Mouse (Mus musculus) G1E (cell line): ENCODE data around the gene Ncapd2. TPM values are rescaled to one million over a fixed set of nuclear protein-coding genes. Genes with fewer than 3 reads are reported as not detected.
"Not testable (repeated sequence)": the region's sequence is repeated elsewhere in the genome, so short reads cannot be mapped to it uniquely, and the experiment has no call there.

Source experiments
- ATAC-seq: 2 replicates; pipeline ENCODE4 v1.8.0; 2016; ENCODE audit warnings: mild to moderate bottlenecking; ENCODE audit not compliant: insufficient number of reproducible peaks, poor library complexity, low FRiP score, severe bottlenecking; ENCODE audit errors: extremely low read depth
- DNase-seq: peaks from one replicate; pipeline ENCODE4 v3.0.0; 2012; ENCODE audit warnings: low spot score
- H3K27me3 ChIP-seq: 2 replicates; pipeline ENCODE4 v1.6.1; 2012; ENCODE audit warnings: mild to moderate bottlenecking, low read length, inconsistent platforms; ENCODE audit not compliant: insufficient read depth
- H3K36me3 ChIP-seq: replicated peaks from 2 replicates; pipeline ENCODE3; 2012; ENCODE audit warnings: mild to moderate bottlenecking, inconsistent platforms
- H3K4me1 ChIP-seq: 2 replicates; pipeline ENCODE4 v1.6.1; 2012; ENCODE audit warnings: low read depth, low read length, inconsistent platforms, mixed read lengths; ENCODE audit not compliant: insufficient read depth
- H3K4me3 ChIP-seq: 2 replicates; pipeline ENCODE4 v1.5.1; 2012; ENCODE audit warnings: low read depth, mild to moderate bottlenecking, inconsistent platforms, low read length, moderate library complexity, mixed read lengths
- H3K9me3 ChIP-seq: replicated peaks from 2 replicates; pipeline ENCODE4 v1.6.1; 2012; ENCODE audit warnings: inconsistent platforms
- CTCF ChIP-seq: IDR thresholded peaks from 2 replicates; pipeline ENCODE4 v1.5.1; 2012; ENCODE audit warnings: low read depth, low read length, inconsistent platforms, mixed read lengths
- GATA1 ChIP-seq: IDR thresholded peaks from 2 replicates; pipeline ENCODE4 v1.6.1; 2012; ENCODE audit warnings: borderline replicate concordance, low read length, inconsistent platforms, mixed read lengths
- GATA2 ChIP-seq: IDR thresholded peaks from 2 replicates; pipeline ENCODE4 v1.6.1; 2012; ENCODE audit warnings: low read depth, low read length, inconsistent platforms, borderline replicate concordance
- POLR2AphosphoS5 ChIP-seq: IDR thresholded peaks from 2 replicates; pipeline ENCODE4 v1.6.1; 2012; ENCODE audit warnings: low read depth, low read length, inconsistent platforms; ENCODE audit not compliant: insufficient replicate concordance
- TAL1 ChIP-seq: conservative IDR thresholded peaks from 2 replicates; pipeline ENCODE4 v1.6.1; 2012; ENCODE audit warnings: low read depth, low read length, inconsistent platforms, mixed read lengths
- polyA plus RNA-seq: library from polyadenylated mRNA; stranded (reverse); fragments of >175 nt; gene quantifications from 2 replicates; pipeline ENCODE4 v1.2.3, GENCODE M21; 2012
- total RNA-seq, 2 experiments: library from RNA; stranded (forward) in 1 of 2; stranded (reverse) in 1 of 2; fragments of 200-1000 nt in 1 of 2; fragments of >200 nt in 1 of 2; fragmentation: Nextera tagmentation in 1 of 2; gene quantifications; 2 replicates each; pipeline ENCODE4 v1.2.3; 2014 to 2017

Gene Ncapd2
- total and polyA plus RNA-seq, 3 experiments, result 243 to 557 (median 269) TPM

DNA sequence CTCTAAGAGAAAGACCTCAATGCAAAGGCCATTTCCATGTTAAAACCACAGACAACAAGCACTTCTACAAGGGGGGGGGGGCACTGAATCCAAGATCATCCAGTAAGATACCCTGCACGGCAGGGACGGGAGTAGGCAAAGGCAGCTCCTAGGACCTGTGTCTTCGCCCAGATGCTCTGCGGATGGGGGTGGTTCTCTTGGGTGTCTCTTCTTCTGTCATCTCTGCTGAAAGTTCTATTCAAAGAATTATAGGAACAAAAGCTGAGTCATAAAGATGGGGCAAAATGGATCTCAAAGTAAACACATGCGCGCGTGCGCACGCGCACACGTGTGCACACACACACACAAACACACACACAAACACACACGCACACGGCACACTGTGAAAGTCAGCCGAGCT is 23.4 kb downstream of the Ncapd2 start:
- TF ChIP-seq GATA1 (no peak), GATA2 (no peak)
- Histone ChIP-seq H3K4me3 (peak overlapping the region; percentile 38; the same call in 1 of the 2 replicates), H3K36me3 (peaks cover 86% of the 10 kb centered on the region), H3K4me1 (peaks cover 55% of the 10 kb centered on the region), H3K9me3 (no peaks in the 10 kb centered on the region), H3K27me3 (no peaks in the 10 kb centered on the region)
- ATAC-seq, result no peak
- DNase-seq, result no peak

DNA sequence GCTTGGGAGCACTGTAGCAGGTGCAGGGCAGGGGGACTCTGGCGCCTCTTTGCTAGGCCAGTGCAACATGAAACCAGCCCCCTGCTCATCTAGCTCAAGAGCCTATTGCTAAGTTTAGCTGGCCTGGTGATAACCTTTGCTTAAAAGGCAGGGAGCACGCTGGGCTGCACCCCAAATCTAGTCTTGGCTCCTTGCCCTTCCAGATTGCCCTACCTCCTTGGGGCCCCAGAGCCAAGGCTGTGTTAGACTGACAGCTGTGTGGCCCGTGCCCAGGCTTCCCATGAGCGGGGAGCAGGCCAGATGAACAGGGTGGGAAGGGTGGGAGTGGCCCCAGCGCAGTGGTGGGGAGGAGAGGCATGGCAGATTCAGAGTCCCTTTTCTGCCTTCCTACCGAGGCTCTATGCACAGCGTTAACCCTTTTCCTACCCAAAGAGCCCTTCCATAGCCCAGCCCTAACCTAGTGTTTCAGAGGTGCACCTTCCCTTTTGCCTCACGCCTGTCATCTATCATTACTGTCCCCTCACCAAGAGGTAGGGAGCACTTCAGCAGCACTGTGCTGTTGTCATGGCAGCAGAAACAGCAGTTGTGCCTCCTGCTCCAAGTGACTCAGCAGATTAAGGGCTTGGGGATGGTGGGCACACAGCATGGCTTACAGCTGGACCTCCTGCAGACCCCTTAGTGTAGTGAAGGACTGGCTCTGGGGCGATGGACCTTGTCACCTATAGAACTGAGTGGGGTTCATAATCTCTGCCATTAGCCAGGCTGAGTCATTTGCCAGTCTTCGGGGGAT is 24.4 kb downstream of the Ncapd2 start:
- Histone ChIP-seq H3K9me3 (no peaks in the 10 kb centered on the region), H3K4me3 (peak overlapping the region; percentile 98), H3K36me3 (peaks cover 83% of the 10 kb centered on the region), H3K4me1 (peaks cover 53% of the 10 kb centered on the region), H3K27me3 (no peaks in the 10 kb centered on the region)
- no peak for TF ChIP-seq POLR2AphosphoS5
- TF ChIP-seq TAL1, result no peak
- no peak for TF ChIP-seq GATA1
- no peak for TF ChIP-seq CTCF
- no peak for TF ChIP-seq GATA2
- ATAC-seq, result no peak
- peak; percentile 69 for DNase-seq

DNA sequence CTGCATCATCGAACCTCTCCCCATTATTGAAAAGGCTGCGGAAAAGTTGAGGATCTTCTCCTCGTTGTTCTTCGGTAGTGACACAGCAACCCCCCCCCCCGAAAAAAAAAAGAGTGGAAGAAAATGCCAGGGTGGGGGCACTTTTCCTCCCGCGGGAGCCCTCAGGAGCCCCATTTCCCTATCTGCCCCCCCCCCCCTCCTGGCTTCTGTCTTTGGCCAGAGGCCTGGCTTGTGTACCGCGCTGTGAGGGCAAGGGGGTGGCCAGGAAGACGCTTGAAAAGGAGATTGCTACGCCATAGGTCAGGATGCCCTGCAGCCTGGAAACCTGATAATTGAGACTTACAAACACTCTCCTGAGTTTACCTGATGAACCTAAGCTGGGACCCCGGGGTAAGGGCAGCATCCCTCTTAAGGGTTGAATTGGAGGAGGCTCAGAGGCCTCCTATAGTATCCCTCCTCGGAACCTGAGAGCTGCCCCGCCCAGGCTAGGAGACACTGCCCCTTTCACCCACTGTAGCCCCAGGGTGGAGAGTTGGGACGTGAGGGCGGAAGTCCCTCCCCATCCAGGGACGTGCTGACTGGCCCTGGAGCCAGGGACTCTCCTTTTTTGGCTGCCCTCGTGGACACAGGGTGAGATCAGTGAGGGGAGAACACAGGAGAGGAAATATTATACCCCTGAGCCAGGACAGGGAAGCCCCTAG is 25.3 kb downstream of the Ncapd2 start, which contains the start of gene Gapdh:
Gene Gapdh, minus strand, starts transcription at position 417 of the 701 bp plus-strand sequence.
- TF ChIP-seq POLR2AphosphoS5 (no peak), GATA2 (no peak)

DNA sequence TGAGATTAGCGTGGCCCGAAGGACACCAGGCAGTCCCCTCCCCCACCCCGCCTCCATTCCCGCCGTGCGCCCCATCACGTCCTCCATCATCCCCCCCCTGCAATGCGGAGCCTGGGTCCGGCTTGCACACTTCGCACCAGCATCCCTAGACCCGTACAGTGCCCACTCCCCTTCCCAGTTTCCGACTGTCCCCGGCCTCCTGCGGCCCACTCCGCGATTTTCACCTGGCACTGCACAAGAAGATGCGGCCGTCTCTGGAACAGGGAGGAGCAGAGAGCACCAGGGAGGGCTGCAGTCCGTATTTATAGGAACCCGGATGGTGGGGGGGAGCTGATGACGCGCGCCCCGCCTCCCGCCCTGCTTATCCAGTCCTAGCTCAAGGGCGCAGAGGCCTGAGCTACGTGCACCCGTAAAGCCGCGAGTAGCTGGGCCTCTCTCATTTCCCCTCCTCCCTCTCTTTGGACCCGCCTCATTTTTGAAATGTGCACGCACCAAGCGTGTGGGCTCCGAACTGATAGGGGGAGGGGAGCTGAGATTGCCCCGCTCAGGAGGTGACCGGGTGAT is 26.1 kb downstream of the Ncapd2 start:
- Histone ChIP-seq H3K4me3 (peak overlapping the region; percentile 98), H3K4me1 (peaks cover 58% of the 10 kb centered on the region), H3K36me3 (peaks cover 82% of the 10 kb centered on the region), H3K27me3 (no peaks in the 10 kb centered on the region), H3K9me3 (no peaks in the 10 kb centered on the region)
- ATAC-seq, result peak; percentile 72
- TF ChIP-seq POLR2AphosphoS5, result peak; percentile 97
- TF ChIP-seq GATA1, result no peak
- peak; percentile 88 for DNase-seq

More for the DNA sequence above, 25.3 kb downstream of the Ncapd2 start, which contains the start of gene Gapdh:
- peak within 1 kb of the TSS; percentile 98 for H3K4me3 ChIP-seq
- H3K4me1 ChIP-seq, result peaks cover 57% of the 10 kb centered on the region
- no peaks in the 10 kb centered on the region for H3K27me3 ChIP-seq
- DNase-seq (peak; percentile 89), ATAC-seq (peak; percentile 59)
- H3K9me3 ChIP-seq, result no peaks in the 10 kb centered on the region
- peaks cover 82% of the 10 kb centered on the region for H3K36me3 ChIP-seq

DNA sequence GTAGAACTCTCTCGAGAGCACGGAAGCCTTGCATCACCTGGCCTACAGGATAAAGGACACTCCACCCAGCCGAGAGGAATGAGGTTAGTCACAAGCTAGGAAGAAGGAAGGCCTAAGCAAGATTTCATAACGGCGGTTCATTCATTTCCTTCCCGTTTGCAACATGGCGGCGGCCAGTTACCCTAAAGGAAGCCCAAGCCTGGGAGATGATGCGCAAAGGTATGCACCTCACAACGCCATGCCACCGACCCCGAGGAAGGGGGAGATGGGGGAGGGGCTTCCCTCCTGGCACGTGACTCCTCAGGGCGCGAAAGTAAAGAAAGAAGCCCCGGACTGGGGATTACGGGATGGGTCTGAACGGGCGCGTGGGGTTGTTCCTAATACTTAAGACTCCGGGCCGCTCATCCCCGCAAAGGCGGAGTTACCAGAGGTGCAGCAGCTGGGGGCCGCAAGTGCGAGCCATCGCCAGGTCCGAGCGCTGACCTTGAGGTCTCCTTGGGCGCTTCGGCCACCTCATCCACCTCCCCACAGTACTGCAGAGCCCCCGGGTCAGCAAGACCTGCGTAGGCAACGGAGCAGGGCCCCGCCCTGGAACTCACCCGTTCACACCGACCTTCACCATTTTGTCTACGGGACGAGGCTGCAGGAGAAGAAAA is 26.7 kb downstream of the Ncapd2 start:
- Histone ChIP-seq H3K4me3 (peak overlapping the region; percentile 98), H3K27me3 (no peaks in the 10 kb centered on the region), H3K4me1 (peaks cover 59% of the 10 kb centered on the region), H3K36me3 (peaks cover 82% of the 10 kb centered on the region), H3K9me3 (no peaks in the 10 kb centered on the region)
- TF ChIP-seq CTCF (no peak), GATA1 (no peak), POLR2AphosphoS5 (peak; percentile 86), TAL1 (no peak)
- DNase-seq (peak; percentile 38), ATAC-seq (no peak)

DNA sequence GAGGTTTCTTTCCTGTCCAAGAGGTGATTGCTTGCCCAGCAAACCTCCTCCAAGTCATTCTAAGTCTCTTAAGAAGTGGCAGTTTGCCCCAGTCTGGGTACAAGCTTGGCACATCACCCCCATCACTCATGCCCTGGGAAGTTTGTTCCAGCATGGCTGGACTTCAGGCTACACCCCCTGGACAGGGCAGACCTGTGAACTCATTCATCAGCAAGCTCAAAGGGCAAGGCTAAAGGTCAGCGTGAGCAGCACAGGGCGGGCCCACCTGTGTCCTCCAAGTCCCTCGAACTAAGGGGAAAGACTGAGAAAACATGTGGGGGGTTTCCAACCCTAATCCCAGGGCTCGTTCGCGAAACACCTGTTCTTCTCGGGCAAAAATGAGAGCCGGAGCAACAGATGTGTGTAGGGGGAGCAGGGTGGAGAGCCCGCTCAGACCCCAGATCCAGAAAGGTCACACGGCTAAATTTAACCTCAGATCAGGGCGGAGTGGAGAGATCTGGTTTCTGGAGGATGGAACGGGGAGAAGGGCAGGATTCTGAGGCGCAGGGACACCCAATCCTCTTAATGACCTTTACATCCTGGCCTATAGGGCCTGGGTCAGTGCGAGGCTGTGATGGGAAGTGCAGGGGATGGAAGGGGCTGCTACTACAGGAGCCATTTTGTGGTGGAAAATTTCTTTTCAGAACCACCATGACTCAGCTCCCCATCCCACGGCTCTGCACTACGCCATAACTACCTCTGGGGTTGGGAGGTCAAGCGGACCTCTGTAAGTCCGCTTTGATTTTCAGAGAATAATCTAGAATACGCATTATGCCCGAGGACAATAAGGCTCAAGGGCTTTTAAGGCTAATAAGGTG is 27.5 kb downstream of the Ncapd2 start:
- ATAC-seq (no peak), DNase-seq (peak; percentile 44)
- H3K9me3 ChIP-seq, result no peaks in the 10 kb centered on the region
- peaks cover 59% of the 10 kb centered on the region for H3K4me1 ChIP-seq
- H3K36me3 ChIP-seq, result peaks cover 82% of the 10 kb centered on the region
- TF ChIP-seq GATA2 (no peak), CTCF (no peak), POLR2AphosphoS5 (no peak; the same call in 1 of the 2 replicates), GATA1 (no peak), TAL1 (no peak)
- H3K4me3 ChIP-seq, result peak overlapping the region; percentile 98
- no peaks in the 10 kb centered on the region for H3K27me3 ChIP-seq

DNA sequence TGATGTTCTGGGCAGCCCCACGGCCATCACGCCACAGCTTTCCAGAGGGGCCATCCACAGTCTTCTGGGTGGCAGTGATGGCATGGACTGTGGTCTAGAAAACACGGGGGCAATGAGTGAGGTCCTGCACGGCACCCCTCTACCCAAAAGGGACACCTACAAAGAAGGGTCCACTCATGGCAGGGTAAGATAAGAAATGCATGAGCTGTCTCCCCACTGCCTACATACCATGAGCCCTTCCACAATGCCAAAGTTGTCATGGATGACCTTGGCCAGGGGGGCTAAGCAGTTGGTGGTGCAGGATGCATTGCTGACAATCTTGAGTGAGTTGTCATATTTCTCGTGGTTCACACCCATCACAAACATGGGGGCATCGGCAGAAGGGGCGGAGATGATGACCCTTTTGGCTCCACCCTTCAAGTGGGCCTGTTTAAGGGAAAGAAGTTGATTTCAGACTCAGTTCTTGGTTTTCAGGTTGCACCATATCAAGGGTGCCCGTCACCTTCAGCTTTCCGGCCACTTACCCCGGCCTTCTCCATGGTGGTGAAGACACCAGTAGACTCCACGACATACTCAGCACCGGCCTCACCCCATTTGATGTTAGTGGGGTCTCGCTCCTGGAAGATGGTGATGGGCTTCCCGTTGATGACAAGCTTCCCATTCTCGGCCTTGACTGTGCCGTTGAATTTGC is 28.7 kb downstream of the Ncapd2 start:
- Histone ChIP-seq H3K4me3 (peak overlapping the region; percentile 71), H3K36me3 (peaks cover 80% of the 10 kb centered on the region), H3K4me1 (peaks cover 53% of the 10 kb centered on the region)
- H3K27me3 ChIP-seq, H3K9me3 ChIP-seq, ATAC-seq, DNase-seq: not testable (repeated sequence)

DNA sequence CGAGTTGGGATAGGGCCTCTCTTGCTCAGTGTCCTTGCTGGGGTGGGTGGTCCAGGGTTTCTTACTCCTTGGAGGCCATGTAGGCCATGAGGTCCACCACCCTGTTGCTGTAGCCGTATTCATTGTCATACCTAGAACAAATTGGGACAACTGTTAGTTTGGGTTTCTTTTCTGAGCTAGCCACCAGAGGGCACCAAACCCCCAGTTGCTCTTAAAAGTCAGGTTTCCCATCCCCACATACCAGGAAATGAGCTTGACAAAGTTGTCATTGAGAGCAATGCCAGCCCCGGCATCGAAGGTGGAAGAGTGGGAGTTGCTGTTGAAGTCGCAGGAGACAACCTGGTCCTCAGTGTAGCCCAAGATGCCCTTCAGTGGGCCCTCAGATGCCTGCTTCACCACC is 29.5 kb downstream of the Ncapd2 start:
- not testable (repeated sequence) for DNase-seq, H3K9me3 ChIP-seq, ATAC-seq, H3K27me3 ChIP-seq
- Histone ChIP-seq H3K4me3 (peak overlapping the region; percentile 71; the same call in 1 of the 2 replicates), H3K4me1 (peaks cover 48% of the 10 kb centered on the region), H3K36me3 (peaks cover 80% of the 10 kb centered on the region)
